Mouse (Mus musculus) E14TG2a.4 (cell line): Measurements from ENCODE around the gene Dab2.

Experiments
- CTCF ChIP-seq: conservative IDR thresholded peaks from 2 replicates; pipeline ENCODE4 v1.5.1; 2014; ENCODE audit warnings: low read length
- NANOG ChIP-seq: IDR thresholded peaks from 2 replicates; pipeline ENCODE4 v1.6.1; 2014; ENCODE audit warnings: borderline replicate concordance, low read length, mixed read lengths
- POU5F1 ChIP-seq: IDR thresholded peaks from 2 replicates; pipeline ENCODE4 v1.6.1; 2014; ENCODE audit warnings: low read length, borderline replicate concordance

GRCm38 (mm10) chr15:6259957-6260740, 39.4 kb upstream of the Dab2 start:
- no peak for TF ChIP-seq CTCF
- no peak for TF ChIP-seq POU5F1
- TF ChIP-seq NANOG, result peak; percentile 35; the same call in 1 of the 2 replicates
